Mouse (Mus musculus) gastrocnemius, postnatal 36 days (tissue): Measurements from ENCODE around the gene Cldn7. TPM values are rescaled to one million over a fixed set of nuclear protein-coding genes. Genes with fewer than 3 reads are reported as not detected.
A peak's percentile ranks its signal among the peaks of the same experiment; 100 is the strongest.

ENCODE experiments used
- DNase-seq, 2 experiments: peaks; one replicate each; pipeline ENCODE4 v3.0.0; 2022
- intact Hi-C: fragments of 180-260 bp; cut with DNase I; formaldehyde crosslinking; loops from one replicate; pipeline ENCODE4 v1.15.1; 2025
- total RNA-seq, 2 experiments: library from RNA; stranded (reverse); gene quantifications; 2 replicates each; pipeline ENCODE4 v1.2.3; 2021

Gene Cldn7
- total RNA-seq, 2 experiments from 2014 or later: not detected

- intact Hi-C loops: loop anchor here (10.0 kb wide), 1 partner anchor 888 kb away; the partner anchor contains the start of gene Per1
These were observed 18.3 kb downstream of the Cldn7 start for GRCm38 (mm10) chr11:69982877-69983276.

GRCm38 (mm10) chr11:69983377-69983776, 18.8 kb downstream of the Cldn7 start:
- intact Hi-C loops: loop anchor here (10.0 kb wide), 1 partner anchor 889 kb away; the partner anchor contains the start of gene Per1
- no peak for DNase-seq

More at GRCm38 (mm10) chr11:69982877-69983276, 18.3 kb downstream of the Cldn7 start:
- DNase-seq: no peak

GRCm38 (mm10) chr11:69984431-69984830, 19.9 kb downstream of the Cldn7 start:
- intact Hi-C loops: loop anchor here (10.0 kb wide), 1 partner anchor 890 kb away; the partner anchor contains the start of gene Per1
- DNase-seq: no peak

- intact Hi-C loops: loop anchor here (10.0 kb wide), 3 partner anchors 575 to 895 kb away; partner anchors contain the start of genes Eno3, Kdm6b, Per1 and Pfn1
These were observed 25.4 kb downstream of the Cldn7 start for GRCm38 (mm10) chr11:69989949-69990348.

GRCm38 (mm10) chr11:69990850-69991691, 26.5 kb downstream of the Cldn7 start, which contains the start of gene Gabarap:
Gene Gabarap (plus strand): TSS chr11:69991143.
- DNase-seq: peak; percentile 92 to 94
- intact Hi-C loops: loop anchor here (10.0 kb wide), 2 partner anchors 576 to 664 kb away; partner anchors contain the start of genes Eno3, Kdm6b and Pfn1

More at GRCm38 (mm10) chr11:69989949-69990348, 25.4 kb downstream of the Cldn7 start:
- DNase-seq: no peak

- DNase-seq: no peak
- intact Hi-C loops: loop anchor here (10.0 kb wide), 2 partner anchors 577 to 663 kb away; partner anchors contain the start of genes Eno3, Kdm6b and Pfn1
These were observed 27.1 kb downstream of the Cldn7 start for GRCm38 (mm10) chr11:69991711-69992110.

- intact Hi-C loops: loop anchor here (10.0 kb wide), 2 partner anchors 578 to 662 kb away; partner anchors contain the start of genes Eno3, Kdm6b and Pfn1
- DNase-seq: peak in 1 of 2 experiments; percentile 3
These were observed 27.8 kb downstream of the Cldn7 start for GRCm38 (mm10) chr11:69992396-69992795.

- no peak for DNase-seq
- intact Hi-C loops: loop anchor here (10.0 kb wide), 2 partner anchors 578 to 662 kb away; partner anchors contain the start of genes Eno3, Kdm6b and Pfn1
These were observed 28.4 kb downstream of the Cldn7 start for GRCm38 (mm10) chr11:69992932-69993331.

- intact Hi-C loops: loop anchor here (10.0 kb wide), 2 partner anchors 580 to 660 kb away; partner anchors contain the start of genes Eno3, Kdm6b and Pfn1
- no peak for DNase-seq
These were observed 30.0 kb downstream of the Cldn7 start for GRCm38 (mm10) chr11:69994401-69995090.

GRCm38 (mm10) chr11:69995391-69995960, 30.9 kb downstream of the Cldn7 start, which contains the start of gene Phf23:
Gene Phf23 (plus strand): TSS chr11:69995777.
- DNase-seq: peak; percentile 93 to 97
- intact Hi-C loops: loop anchor here (10.0 kb wide), 2 partner anchors 581 to 659 kb away; partner anchors contain the start of genes Eno3, Kdm6b and Pfn1

GRCm38 (mm10) chr11:69996161-69997061, 31.8 kb downstream of the Cldn7 start:
- intact Hi-C loops: loop anchor here (10.0 kb wide), 2 partner anchors 582 to 658 kb away; partner anchors contain the start of genes Eno3, Kdm6b and Pfn1
- peak; percentile 48 to 64 for DNase-seq

- DNase-seq: peak; percentile 85 to 89
- intact Hi-C loops: loop anchor here (10.0 kb wide), 2 partner anchors 582 to 658 kb away; partner anchors contain the start of genes Eno3, Kdm6b and Pfn1
These were observed 32.5 kb downstream of the Cldn7 start for GRCm38 (mm10) chr11:69997070-69997509.

- no peak for DNase-seq
- intact Hi-C loops: loop anchor here (10.0 kb wide), 2 partner anchors 584 to 656 kb away; partner anchors contain the start of genes Eno3, Kdm6b and Pfn1
These were observed 34.2 kb downstream of the Cldn7 start for GRCm38 (mm10) chr11:69998567-69999491.

GRCm38 (mm10) chr11:69999666-70000065, 35.1 kb downstream of the Cldn7 start:
- intact Hi-C loops: loop anchor here (10.0 kb wide), 2 partner anchors 585 to 655 kb away; partner anchors contain the start of genes Eno3, Kdm6b and Pfn1
- peak in 1 of 2 experiments; percentile 2 for DNase-seq

GRCm38 (mm10) chr11:70000396-70000898, 35.9 kb downstream of the Cldn7 start, which contains the start of gene Dvl2:
Gene Dvl2 (plus strand): TSS chr11:70000595.
- intact Hi-C loops: no loop called here
- DNase-seq: peak; percentile 80 to 88

- no peak for DNase-seq
- intact Hi-C loops: no loop called here
These were observed 36.6 kb downstream of the Cldn7 start for GRCm38 (mm10) chr11:70001159-70001558.

GRCm38 (mm10) chr11:70001865-70002264, 37.3 kb downstream of the Cldn7 start:
- intact Hi-C loops: no loop called here

More at GRCm38 (mm10) chr11:70001865-70002264, 37.3 kb downstream of the Cldn7 start:
- DNase-seq: peak in 1 of 2 experiments; percentile 4
